Mouse (Mus musculus) limb, embryonic 14.5 days (tissue): ENCODE results near the gene Krtap29-1. TPM values are rescaled to one million over a fixed set of nuclear protein-coding genes. Genes with fewer than 3 reads are reported as not detected.
A peak's percentile ranks its signal among the peaks of the same experiment; 100 is the strongest.

Experiments used
- ATAC-seq: fragments of 200-750 bp; cut with Nextera tagmentation; 2 replicates; pipeline ENCODE4 v1.8.0; 2017; ENCODE audit warnings: low read depth, moderate number of reproducible peaks, moderate TSS enrichment; ENCODE audit not compliant: low FRiP score
- DNase-seq: peaks from one replicate; pipeline ENCODE4 v3.0.0-alpha.2; 2015; ENCODE audit warnings: low spot score
- H3K27ac ChIP-seq: fragments of 300-500 bp; sonication (generic); replicated peaks from 2 replicates; pipeline ENCODE4 v1.5.1; 2014; ENCODE audit warnings: low read depth, mild to moderate bottlenecking, low read length, moderate library complexity, mixed read lengths
- H3K27me3 ChIP-seq: fragments of 300-500 bp; sonication (generic); 2 replicates; pipeline ENCODE4 v1.6.1; 2014; ENCODE audit warnings: low read length, mixed read lengths; ENCODE audit not compliant: control insufficient read depth, insufficient read depth
- H3K36me3 ChIP-seq: fragments of 300-500 bp; sonication (generic); 2 replicates; pipeline ENCODE4 v1.6.1; 2014; ENCODE audit warnings: mild to moderate bottlenecking, low read length, moderate library complexity, mixed read lengths; ENCODE audit not compliant: control insufficient read depth, insufficient read depth
- H3K4me1 ChIP-seq: fragments of 300-500 bp; sonication (generic); 2 replicates; pipeline ENCODE4 v1.6.1; 2014; ENCODE audit warnings: antibody characterized with exemption, low read length, mixed read lengths; ENCODE audit not compliant: control insufficient read depth, insufficient read depth
- H3K4me2 ChIP-seq: fragments of 300-500 bp; sonication (generic); replicated peaks from 2 replicates; pipeline ENCODE4 v1.6.1; 2014; ENCODE audit warnings: low read depth, mild to moderate bottlenecking, low read length, moderate library complexity; ENCODE audit not compliant: severe bottlenecking
- H3K4me3 ChIP-seq: fragments of 300-500 bp; sonication (generic); replicated peaks from 2 replicates; pipeline ENCODE4 v1.5.1; 2014; ENCODE audit warnings: low read length
- H3K9ac ChIP-seq: fragments of 300-500 bp; sonication (generic); 2 replicates; pipeline ENCODE4 v1.6.1; 2014; ENCODE audit warnings: mild to moderate bottlenecking, low read depth, low read length, moderate library complexity; ENCODE audit not compliant: severe bottlenecking
- H3K9me3 ChIP-seq: fragments of 300-500 bp; sonication (generic); 2 replicates; pipeline ENCODE4 v1.6.1; 2016; ENCODE audit warnings: low read length; ENCODE audit not compliant: control insufficient read depth
- POLR2A ChIP-seq: fragments of 200-500 bp; IDR thresholded peaks from 2 replicates; pipeline ENCODE4 v1.8.0; 2012; ENCODE audit warnings: inconsistent platforms, mild to moderate bottlenecking, moderate library complexity, borderline replicate concordance; ENCODE audit not compliant: insufficient read depth, insufficient read length; ENCODE audit errors: extremely low read depth
- WGBS: fragments of 180-500 bp; shearing (Covaris S2); extraction: QIAGEN DNeasy Blood & Tissue Kit; methylation state at CpG from one replicate; pipeline ENCODE4 v1.1.7; 2014; 5-methylcytosine and 5-hydroxymethylcytosine counted together
- polyA plus RNA-seq, 2 experiments: library from polyadenylated mRNA; depleted of rRNA in 1 of 2; stranded (reverse) in 1 of 2; unstranded in 1 of 2; fragments of >200 nt; fragmentation: Nextera tagmentation in 1 of 2; extraction: Ambion mirVana in 1 of 2; gene quantifications; 2 replicates each; pipeline versions ENCODE4 v1.2.1 to v1.2.3; 2012 to 2014

The Krtap29-1 gene
- polyA plus RNA-seq, 2 experiments, result not detected

GRCm38 (mm10) chr11:99986180-99986647 lies 7.4 kb upstream of the Krtap29-1 start, which contains the start of gene Krtap16-1:
TSS of gene Krtap16-1 (minus strand) at chr11:99986597.
- Histone ChIP-seq H3K36me3 (no peaks in the 10 kb centered on the region), H3K4me2 (no peak within 1 kb of the TSS), H3K4me3 (no peak within 1 kb of the TSS), H3K9ac (no peak within 1 kb of the TSS), H3K27ac (no peak within 1 kb of the TSS), H3K4me1 (no peaks in the 10 kb centered on the region), H3K27me3 (no peaks in the 10 kb centered on the region), H3K9me3 (no peaks in the 10 kb centered on the region)
- ATAC-seq (no peak), DNase-seq (no peak)
- TF ChIP-seq POLR2A, result no peak
- 77% methylated on average over 8 of the region's 8 CpGs for WGBS

- H3K27me3 ChIP-seq, result no peaks in the 10 kb centered on the region
- H3K9me3 ChIP-seq, result no peaks in the 10 kb centered on the region
- WGBS, result 80% methylated on average over 20 of the region's 20 CpGs
- H3K36me3 ChIP-seq, result no peaks in the 10 kb centered on the region
- H3K9ac ChIP-seq, result no peak overlapping the region
- no peak for TF ChIP-seq POLR2A
- DNase-seq (no peak), ATAC-seq (no peak)
- no peak overlapping the region for H3K4me2 ChIP-seq
- no peak overlapping the region for H3K27ac ChIP-seq
- no peak overlapping the region for H3K4me3 ChIP-seq
- H3K4me1 ChIP-seq, result no peaks in the 10 kb centered on the region
Observed at GRCm38 (mm10) chr11:99985291-99986092, 6.6 kb upstream of the Krtap29-1 start.

GRCm38 (mm10) chr11:99983442-99983841 lies 4.6 kb upstream of the Krtap29-1 start:
- H3K4me1 ChIP-seq, result no peaks in the 10 kb centered on the region
- TF ChIP-seq POLR2A, result no peak
- 95% methylated on average over 1 of the region's 1 CpGs for WGBS
- DNase-seq (no peak), ATAC-seq (no peak)
- no peak overlapping the region for H3K27ac ChIP-seq
- H3K9ac ChIP-seq, result no peak overlapping the region
- no peaks in the 10 kb centered on the region for H3K27me3 ChIP-seq
- no peak overlapping the region for H3K4me3 ChIP-seq
- H3K36me3 ChIP-seq, result no peaks in the 10 kb centered on the region
- no peaks in the 10 kb centered on the region for H3K9me3 ChIP-seq
- no peak overlapping the region for H3K4me2 ChIP-seq

- 86% methylated on average over 9 of the region's 9 CpGs for WGBS
- Histone ChIP-seq H3K9me3 (no peaks in the 10 kb centered on the region), H3K27ac (no peak overlapping the region), H3K9ac (no peak overlapping the region), H3K4me1 (no peaks in the 10 kb centered on the region), H3K4me3 (no peak overlapping the region), H3K27me3 (no peaks in the 10 kb centered on the region), H3K4me2 (no peak overlapping the region), H3K36me3 (no peaks in the 10 kb centered on the region)
- TF ChIP-seq POLR2A, result no peak
- no peak for DNase-seq
- no peak for ATAC-seq
Observed at GRCm38 (mm10) chr11:99982731-99983130, 3.9 kb upstream of the Krtap29-1 start.

- DNase-seq, result peak; percentile 39
- 6% methylated on average over 2 of the region's 2 CpGs for WGBS
- no peak overlapping the region for H3K4me3 ChIP-seq
- no peaks in the 10 kb centered on the region for H3K36me3 ChIP-seq
- no peak for ATAC-seq
- H3K9ac ChIP-seq, result no peak overlapping the region
- H3K27ac ChIP-seq, result no peak overlapping the region; the same call in 1 of the 2 replicates
- H3K27me3 ChIP-seq, result no peaks in the 10 kb centered on the region
- H3K9me3 ChIP-seq, result no peaks in the 10 kb centered on the region
- no peak overlapping the region for H3K4me2 ChIP-seq
- no peaks in the 10 kb centered on the region for H3K4me1 ChIP-seq
- no peak for TF ChIP-seq POLR2A
Observed at GRCm38 (mm10) chr11:99965961-99966360, 12.9 kb downstream of the Krtap29-1 start.
